Mouse (Mus musculus) common myeloid progenitor, adult 5-6 weeks (primary cell): ENCODE measurements at regions not wholly inside any gene's neighbourhood (a gene's known extent, or its start where the extent isn't known, plus 50 kb on each side); places are given as distances from the start of the nearest gene placed in this dataset.
A peak's percentile ranks its signal among the peaks of the same experiment; 100 is the strongest.
"Not testable (repeated sequence)": the region's sequence is repeated elsewhere in the genome, so short reads cannot be mapped to it uniquely, and the experiment has no call there.

Source experiments
- ATAC-seq: replicated peaks from 2 replicates; pipeline ENCODE4 v1.8.0; 2016; ENCODE audit warnings: low read depth, mild to moderate bottlenecking, moderate TSS enrichment, inconsistent platforms; ENCODE audit not compliant: poor library complexity, severe bottlenecking

DNA sequence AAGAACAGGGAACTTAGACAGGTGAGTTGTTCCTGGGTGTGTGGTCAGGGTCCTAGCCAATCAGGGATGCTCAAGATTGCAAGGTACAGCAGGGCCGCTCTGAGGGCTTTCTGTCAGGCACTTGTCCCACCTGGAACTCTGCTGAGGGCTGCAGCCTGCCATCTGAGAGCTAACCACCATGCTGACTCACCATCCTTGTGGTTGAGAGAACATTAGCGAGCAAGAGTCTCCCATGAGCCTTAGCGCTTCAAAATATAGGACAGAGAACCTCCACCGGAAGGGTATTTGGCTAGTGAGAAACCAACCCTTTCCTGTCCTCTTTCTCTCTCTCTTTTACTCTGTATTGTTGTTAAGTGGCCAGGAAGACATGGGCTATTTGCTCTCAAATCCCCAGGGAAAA lies 104.1 kb upstream of the Rasgrp1 start:
- peak; percentile 90 for ATAC-seq

DNA sequence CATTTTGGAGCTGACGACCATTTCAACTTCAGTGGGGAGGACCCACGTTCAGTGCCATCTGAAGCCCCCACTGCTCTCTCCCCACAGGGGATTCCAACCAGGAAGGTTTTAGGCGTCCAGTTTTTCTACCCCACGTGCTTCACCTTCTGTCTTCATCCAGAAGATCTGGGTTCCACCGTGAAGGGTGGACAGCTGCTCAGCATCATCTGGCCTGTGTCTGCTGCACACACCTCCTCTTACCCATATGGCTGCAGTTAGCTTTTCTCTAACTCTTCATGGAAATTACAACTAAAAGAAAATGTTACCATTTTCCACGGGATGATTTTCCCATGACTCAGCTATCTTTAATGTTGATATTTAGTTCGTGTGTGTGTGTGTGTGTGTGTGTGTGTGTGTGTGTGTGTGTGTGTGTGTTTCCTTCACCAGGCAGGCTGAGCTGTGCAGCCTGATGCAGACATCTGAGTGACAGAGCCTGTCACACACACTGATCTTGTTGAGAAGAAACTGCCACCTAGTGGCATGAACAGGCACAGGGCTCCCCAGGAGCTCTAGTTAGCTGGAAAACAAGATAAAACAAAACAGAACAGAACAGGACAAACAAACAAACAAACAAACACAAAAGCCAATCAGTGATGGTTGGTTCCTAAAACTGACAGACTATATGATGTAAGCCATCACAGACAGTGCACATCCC lies 107.5 kb upstream of the Rasgrp1 start:
- ATAC-seq = peak; percentile 65; the same call in 1 of the 2 replicates

DNA sequence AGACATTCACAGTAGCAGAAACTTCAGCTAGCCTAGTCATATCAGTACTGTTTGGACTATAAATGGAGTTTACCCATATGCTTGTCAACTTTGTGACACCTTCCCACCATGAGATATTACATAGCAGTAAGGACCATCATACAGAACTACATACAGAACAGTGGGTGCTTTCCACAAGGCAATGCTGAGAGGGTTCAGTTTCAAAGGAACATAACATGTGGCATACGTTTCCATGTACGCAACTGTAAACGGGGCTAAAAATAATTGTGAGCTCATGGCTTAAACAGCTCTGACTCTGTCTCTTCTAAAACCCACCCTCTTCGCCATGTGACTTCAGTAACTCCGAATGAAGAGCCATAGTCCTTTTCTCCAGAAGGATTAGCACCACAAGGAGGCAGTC lies 109.0 kb upstream of the Rasgrp1 start:
- ATAC-seq = no peak

DNA sequence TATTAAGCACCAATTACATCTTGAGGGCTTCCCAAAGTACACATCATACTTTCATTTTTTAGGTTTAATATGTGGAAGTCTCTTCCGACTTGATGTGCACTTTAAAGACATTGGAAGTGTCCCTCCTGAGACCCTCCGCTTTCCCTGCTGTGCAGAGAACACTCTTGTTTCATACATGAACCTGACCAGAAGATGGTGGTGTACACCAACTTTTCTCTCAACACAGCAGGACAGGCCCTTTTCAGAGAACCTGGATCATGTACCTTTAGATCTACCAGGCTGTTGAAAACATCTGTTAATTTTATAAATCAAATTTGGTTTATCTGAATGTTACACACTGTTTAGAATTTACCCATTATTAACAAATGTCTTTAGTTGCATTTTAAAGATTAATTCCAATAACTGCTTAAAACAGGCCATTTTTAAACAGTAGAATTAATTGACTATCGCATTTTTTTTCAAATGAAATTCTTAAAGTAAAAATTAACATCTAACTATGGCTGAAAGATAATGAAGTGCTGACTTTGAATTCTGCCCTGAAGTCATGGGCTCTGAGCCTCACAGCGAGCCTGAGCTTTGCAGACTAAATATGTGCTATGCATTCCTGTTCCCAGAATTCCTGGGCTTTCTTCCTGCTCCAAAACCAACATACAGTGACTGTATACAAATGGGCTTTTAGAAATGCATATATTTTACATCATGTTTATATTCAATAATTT lies 112.4 kb upstream of the Rasgrp1 start:
- ATAC-seq = no peak

DNA sequence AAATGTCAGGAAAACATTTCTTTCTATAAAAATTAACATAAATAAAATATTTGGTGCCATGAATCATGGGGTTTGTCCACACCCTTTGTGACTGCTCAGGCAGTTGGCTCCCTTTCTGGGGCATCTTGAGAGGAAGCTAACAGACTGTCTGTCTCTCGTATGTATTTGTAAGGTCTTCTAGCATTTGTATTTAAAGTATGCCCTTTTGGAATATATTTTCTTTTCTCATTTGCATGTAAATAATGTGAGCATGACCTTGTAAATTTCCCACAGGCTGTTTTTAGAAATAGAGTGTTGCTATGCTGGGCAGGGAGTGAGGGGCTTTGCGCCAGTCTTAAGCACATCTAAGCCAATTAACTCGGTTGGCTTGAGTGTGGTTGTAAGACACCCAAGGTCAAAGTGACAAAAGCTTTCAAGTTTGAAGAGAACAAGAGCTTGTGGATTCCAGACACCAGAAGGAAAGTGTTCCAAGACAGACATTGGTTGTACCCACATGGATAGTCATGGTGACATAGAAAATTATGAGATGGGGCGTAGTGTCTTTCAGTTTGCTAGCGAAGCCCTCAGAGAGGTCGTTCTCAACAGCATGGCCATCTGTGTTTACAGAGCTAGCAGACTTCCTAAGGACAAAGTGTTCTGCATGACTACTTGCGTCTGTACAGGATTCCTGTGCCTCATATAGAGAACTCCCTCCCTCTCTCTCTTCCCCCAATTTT lies 113.1 kb upstream of the Rasgrp1 start:
- ATAC-seq = no peak

DNA sequence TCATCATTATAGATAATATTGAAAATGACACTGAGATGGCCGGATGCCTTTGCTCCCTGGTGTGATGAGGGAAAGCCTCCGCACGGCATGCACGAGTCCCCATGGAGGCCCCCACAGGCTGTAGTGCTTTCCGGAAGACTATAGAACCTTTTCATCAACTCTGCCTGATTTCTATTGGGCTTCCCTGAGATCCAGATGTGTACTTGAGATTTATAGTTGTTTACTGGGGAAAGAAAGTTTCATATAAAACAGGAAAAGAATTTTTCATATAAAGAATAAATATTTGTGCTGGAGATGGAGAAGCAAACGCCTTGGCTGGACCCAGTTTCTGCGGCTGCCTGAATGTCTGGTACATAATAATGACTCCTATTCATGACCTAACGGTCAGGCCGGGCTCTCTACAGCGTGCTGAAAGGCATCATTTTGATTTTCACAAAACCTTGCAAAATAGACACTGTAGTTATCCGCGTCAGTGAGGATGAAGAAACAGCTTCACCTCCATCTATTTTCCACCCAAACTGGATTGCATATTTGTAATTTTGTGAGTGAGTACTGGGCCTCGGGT lies 113.7 kb upstream of the Rasgrp1 start:
- no peak for ATAC-seq

DNA sequence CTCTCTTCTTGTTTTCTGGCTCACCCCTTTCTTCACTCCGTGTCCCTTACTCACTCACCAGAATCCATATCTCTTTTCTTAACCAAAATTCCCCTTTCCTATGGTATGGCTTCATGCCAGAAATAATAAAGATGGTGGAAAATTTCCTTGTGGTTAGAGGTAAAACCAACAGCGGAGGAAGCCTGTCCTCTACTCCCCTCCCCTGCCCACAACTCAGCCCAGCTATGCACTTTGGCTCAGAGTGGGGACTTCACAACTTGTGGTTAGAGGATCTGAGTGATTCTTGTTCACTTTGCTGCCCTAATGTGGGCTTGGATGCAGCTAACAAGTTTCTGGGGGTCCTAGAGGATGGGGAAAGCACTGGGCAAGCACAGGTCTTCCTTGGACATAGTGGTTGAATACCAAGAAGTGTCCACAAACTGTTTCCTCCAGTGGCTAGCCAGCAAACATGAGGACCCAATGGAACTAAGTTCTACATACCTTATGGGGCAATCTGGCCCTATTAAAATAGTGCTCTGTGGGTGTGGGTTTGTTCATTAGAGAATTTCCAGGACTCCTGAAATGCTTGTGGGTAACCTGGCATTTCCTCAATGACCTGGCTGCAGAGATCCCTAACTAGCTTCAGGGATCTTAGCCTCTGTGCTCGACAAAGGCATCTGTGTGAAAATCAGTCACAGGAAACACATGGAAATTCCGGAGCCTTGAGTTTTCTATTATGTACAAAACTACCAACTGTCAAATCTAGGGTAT lies 118.9 kb upstream of the Rasgrp1 start:
- peak; percentile 60 for ATAC-seq

DNA sequence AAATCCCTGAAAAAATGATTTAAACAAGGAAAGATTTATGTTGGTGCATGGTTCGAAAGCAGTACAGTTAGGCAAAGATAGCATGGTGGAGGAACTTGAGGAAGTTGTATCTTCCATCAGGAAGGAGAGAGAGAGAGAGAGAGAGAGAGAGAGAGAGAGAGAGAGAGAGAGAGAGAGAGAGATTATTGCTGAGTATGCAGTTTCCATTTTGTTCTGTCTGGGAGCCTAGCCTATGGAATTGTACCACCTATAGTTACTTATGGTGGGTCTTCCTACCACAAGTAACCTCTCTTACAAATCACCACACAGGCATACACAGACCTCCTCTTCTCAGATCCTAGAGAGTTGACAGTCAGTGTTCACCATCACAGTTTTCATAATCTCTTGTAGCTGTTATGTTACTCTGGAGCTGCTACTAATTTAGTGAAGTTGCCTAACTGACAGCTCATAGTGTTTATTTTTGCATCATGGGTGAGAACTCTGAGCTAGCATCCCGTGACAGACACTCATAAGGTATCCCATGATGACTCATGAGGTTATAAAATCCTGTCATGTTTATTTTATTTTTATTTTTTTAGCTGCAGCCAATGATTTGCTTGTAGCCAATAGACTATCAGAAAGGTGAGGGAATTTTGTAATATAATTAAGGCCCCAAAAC lies 132.2 kb upstream of the Rasgrp1 start:
- ATAC-seq = no peak

DNA sequence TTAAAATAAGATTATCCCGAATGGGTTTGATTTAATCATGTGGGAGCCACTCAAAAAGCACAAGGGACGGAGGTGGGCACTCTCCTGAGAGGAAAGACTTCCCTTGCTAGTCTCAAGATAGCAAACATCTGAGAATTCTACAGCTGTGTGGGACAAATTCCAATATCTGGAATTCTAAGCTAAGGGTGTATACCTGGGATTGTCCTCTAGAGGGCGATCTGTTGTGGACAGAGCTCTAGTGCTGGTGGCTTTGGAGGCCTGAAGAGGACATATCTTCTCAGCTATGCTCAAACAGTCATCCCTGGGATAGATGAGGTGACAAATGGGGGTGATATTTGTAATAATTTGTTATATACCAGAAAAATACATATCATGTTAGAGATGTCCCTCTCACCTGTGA lies 132.8 kb upstream of the Rasgrp1 start:
- 0 out of 2 replicates have a peak, but pooled peaks have one; percentile 25 for ATAC-seq

DNA sequence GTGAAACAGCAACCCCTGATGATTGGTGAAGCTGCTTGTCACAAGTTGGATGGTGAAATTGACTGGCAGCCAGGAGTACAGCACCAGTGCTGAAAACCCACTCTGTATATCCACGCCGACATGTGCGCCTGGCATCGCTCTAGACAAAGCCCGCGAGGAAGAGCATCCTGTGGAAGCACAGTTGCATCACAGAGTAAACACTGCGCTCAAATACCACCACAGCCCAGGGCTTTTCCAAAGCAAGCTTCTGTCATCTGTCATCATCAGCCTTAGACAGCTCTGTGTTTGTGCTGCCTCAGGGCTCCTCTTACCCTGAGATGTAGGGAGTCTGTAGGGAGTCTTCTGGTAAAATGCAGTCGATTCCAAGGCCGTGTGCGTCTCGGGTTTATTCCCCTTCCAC lies 134.7 kb upstream of the Rasgrp1 start:
- not testable (repeated sequence) for ATAC-seq

DNA sequence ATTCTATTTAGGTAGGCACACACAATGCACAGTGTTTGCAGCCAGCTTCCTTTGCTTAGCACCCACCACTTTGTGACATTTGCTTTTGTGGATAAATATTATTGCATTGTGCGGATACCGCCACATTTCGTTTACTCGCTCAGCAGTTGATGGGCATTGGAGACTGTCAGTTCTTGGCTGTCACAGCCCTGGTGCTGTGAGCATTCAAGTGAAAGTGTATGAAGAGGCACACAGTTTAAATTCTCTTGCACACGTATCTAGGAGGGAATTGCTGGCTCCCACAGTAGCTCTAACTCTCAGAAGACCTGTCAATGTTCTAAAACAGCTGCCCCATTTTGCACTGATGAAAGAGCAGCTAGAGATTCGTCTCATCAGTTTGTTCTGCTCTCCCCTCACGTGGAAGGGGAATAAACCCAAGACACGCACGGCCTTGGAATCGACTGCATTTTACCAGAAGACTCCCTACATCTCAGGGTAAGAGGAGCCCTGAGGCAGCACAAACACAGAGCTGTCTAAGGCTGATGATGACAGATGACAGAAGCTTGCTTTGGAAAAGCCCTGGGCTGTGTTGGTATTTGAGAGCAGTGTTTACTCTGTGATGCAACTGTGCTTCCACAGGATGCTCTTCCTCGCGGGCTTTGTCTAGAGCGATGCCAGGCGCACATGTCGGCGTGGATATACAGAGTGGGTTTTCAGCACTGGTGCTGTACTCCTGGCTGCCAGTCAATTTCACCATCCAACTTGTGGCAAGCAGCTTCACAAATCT lies 136.6 kb upstream of the Rasgrp1 start:
- not testable (repeated sequence) for ATAC-seq

DNA sequence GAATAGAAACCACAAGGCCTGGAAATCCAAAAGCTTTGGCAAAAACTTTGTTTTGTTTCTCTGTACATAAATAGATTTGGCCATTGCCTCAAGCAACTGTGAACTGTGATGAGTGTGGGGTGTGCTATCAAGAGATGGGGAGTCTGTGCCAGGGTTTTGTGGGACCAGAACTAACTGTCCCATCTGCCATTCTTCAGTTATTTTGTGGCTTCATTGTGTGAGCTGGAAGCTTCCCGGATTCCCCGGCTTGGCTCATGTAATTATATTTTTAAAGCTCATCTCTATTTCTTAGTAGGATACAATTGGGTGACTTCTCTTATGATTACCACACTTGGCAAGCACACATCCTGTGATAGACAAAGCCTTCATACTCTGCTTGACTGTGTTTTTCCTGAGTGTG lies 143.6 kb upstream of the Rasgrp1 start:
- no peak for ATAC-seq

DNA sequence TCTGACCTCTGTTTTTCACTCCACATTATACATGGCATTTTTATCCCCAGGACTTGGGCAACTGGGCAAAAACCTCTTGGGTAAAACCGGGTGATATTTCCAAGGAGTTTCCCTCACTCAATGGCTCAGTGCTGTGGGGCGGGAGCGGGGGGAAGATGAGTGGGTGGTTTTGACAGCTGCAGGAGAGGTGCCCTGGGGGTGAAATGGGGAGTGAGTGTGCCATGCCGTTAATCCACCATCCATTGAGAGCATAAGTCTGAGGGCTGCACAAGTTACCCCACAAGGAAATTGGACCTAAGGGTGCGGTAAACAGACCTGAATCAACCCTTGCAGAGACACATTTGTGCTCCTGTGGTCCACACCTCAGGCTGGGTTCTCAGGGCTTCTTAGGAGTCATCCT lies 155.8 kb upstream of the Rasgrp1 start:
- ATAC-seq = no peak

DNA sequence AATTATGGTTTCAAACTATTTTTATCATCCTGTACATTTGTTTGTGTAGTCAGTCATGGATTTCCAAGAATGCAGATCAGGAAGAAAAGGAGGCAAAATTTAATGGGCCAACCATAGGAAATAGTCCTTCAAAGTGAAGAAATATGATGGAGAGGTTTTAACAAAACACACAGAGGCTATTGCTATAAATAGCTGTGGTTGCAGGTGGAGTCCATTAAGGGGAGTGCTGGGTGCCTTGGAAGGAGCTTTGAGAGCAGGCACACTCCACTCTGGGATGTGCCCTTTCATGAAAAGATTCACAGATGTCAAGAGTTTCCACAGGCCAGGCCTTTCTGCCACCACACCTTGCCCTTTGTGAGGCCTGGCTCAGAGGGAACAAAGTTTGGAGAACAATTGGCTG lies 159.8 kb upstream of the Rasgrp1 start:
- ATAC-seq = no peak

DNA sequence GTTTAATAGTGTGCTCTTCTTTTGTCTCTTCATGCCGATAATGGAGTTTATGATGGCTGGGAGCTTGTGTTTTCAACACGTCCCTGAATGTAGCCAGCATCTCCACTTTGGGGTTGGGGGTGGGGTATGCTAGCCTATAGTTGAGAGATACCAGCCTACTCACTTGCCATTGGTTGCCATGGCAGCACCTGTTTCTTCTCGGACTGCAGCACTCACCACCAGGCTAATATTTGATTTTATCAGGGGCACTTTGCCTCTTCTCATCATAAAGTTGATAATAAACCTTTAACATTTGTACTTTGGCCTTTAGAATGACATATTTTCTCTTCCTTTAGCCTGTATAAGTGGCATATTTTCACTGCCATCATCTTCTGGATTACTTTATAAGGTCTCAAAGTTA lies 168.9 kb upstream of the Rasgrp1 start:
- ATAC-seq = no peak

DNA sequence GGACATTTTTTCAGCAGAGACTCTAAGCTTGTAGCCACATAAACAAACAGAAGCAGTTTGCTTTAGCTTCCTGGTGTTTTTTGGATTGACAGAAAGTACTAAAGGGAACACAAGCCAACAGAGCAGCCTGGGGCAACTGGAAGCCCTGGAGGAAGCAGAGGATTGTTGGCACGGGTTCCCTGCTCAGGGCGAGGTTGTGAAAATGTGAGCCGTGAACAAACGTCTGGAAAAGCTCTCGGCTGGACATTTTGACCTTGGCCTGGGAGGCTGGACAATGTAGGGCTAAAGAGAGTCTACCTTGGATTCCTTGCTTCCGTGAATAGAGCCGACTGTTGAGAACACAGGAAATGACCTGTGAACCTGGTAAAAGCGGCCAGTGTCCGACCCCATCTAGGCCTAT lies 169.8 kb upstream of the Rasgrp1 start:
- no peak for ATAC-seq

DNA sequence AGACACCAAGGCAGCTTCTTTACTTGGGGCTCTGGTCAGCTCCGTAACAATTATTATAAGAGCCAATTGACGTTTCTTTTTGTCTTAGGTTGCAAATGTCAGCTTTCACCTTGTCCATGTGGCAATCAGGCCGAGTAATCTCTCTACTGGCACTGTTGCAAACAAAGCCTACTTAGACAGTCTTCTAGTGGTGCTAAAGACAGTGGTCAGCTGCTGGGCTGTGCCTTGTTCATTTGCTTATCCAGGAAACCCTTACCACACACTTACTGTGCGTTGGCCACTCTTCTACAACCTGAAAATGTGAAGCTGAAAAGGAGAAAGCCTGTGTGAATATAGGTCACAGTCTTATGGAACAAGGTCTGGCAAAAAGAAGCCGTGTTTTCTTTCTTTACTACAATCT lies 181.6 kb upstream of the Rasgrp1 start:
- ATAC-seq = no peak

DNA sequence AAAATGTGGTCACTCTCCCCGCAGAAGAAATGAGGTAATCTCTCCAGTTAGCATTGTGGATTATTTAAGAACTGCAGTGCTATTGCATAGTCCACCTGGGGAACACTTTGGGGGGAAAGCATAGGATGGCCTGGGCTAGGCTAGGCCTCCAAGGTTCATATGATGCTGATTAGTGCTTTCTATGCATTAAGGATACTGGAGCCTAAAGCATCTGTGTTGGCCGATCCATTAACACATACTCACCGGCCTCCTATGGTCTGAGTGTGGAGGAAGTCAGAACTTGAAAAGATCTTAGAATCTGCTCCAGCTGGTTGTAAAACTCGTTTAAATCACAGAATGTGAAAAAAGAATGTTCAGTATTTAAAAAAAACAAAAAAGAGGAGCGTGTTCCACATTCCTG lies 196.1 kb upstream of the Rasgrp1 start:
- no peak for ATAC-seq

DNA sequence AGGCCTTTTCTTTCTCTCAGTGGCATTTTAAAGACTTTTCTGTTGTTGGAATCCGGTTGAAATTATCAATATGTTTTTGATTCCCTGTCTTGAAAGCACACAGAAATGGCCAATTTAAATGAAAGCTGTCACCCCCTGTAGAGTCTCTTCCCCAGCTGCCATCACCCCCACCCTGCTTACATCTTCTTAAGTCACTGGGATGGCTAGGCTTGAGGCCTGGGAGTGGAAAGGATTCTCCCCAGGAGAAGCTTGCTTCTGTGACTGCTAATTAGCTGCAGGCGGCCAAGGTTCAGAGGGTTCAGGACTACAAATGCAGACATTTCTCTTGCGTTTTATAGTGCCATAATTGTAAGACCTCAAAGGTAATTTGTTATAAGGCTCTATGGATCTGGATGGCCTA lies 196.5 kb upstream of the Rasgrp1 start:
- ATAC-seq = no peak
